23 mouse cellular contexts compared by ENCODE assay signal in genomic region chr19:43579081-43579796, GRCm38 (mm10). TPM values are rescaled to one million over a fixed set of nuclear protein-coding genes. Genes with fewer than 3 reads are reported as not detected.
DNase-seq lines count a peak whose midpoint lies in the region; ATAC-seq lines count a peak whose summit lies in the region.
"Had no signal": no experiment of that assay in that cellular context is flagged by ENCODE, and none has a peak within 500 bp of the region (broad histone marks: within the 10 kb centered on the region; RNA-seq: fewer than 3 reads in every experiment).

No protein-coding gene starts in this region.

- DNase-seq in 3T3-L1 (ENCODE audit: low read depth, low spot score) (peak; percentile 51), 416B (ENCODE audit: low read depth) (peak; percentile 35)
- peak; percentile 61 for DNase-seq in adrenal gland, postnatal 10 days
- peak; percentile 91 for DNase-seq in kidney, adult 9 months
- no peak for DNase-seq in layer of hippocampus, adult 9-10 months (ENCODE audit: low spot score)
- no peak for DNase-seq in layer of hippocampus, adult 18-20 months (ENCODE audit: low spot score in 2 of 2)
- DNase-seq: cerebellum, adult 2 months; forebrain, postnatal 0 days; heart, postnatal 36 days; liver, embryonic 13.5 days had no signal

- ATAC-seq in activated CD4-positive, CD25-positive, alpha-beta regulatory T cell, adult 4 months, result no peak
- ATAC-seq: forebrain, postnatal 0 days; hindbrain, embryonic 16.5 days had no signal

RNA-seq across cellular contexts. Expression of gene Nkx2-3, which starts 32.9 kb away (rescaled TPM):
- under 1 TPM in 1 of 2 experiments, not detected in 1; 0.12 TPM for total RNA-seq in adrenal gland, postnatal 10 days (2021)
- total RNA-seq in layer of hippocampus, adult 18-20 months (2021), result not detected
- not detected for polyA plus RNA-seq in activated CD4-positive, CD25-positive, alpha-beta regulatory T cell, adult 4 months (2017; shearing (Covaris generic))
- total RNA-seq: gastrocnemius, adult 18-20 months; heart, postnatal 36 days; layer of hippocampus, postnatal 25 days; left cerebral cortex, postnatal 36 days; megakaryocyte-erythroid progenitor cell, adult 5-6 weeks; monocyte, adult 5-6 weeks had no signal
- polyA plus RNA-seq: cerebellum, adult 2 months; cortical plate, adult 2 months; heart, embryonic 13.5 days; hindbrain, embryonic 16.5 days; kidney, postnatal 0 days; lung, embryonic 16.5 days; neural tube, embryonic 12.5 days; thymus, postnatal 0 days had no signal

RNA-seq across cellular contexts. Expression of gene Got1, which starts 54.8 kb away (rescaled TPM):
- 100 to 1,000 TPM in 1 of 2 experiments, 10 to 100 TPM in 1; 83.4 to 147 TPM for total RNA-seq in adrenal gland, postnatal 10 days (2021)
- total RNA-seq in layer of hippocampus, adult 18-20 months (2021), result 100 to 1,000 TPM; 374 to 381 TPM
- 10 to 100 TPM; 37.1 to 54.8 TPM for polyA plus RNA-seq in activated CD4-positive, CD25-positive, alpha-beta regulatory T cell, adult 4 months (2017; shearing (Covaris generic))

Comparison
In these comparisons a context has a peak if more than half of its experiments do, and no peak if none do; other contexts are left out.
1. DNase-seq: peak in 3T3-L1 (single experiment), 416B (single experiment), adrenal gland, postnatal 10 days (single experiment) and kidney, adult 9 months (single experiment); none in layer of hippocampus, adult 9-10 months (single experiment) and layer of hippocampus, adult 18-20 months (0 of 2).